Comparison of ENCODE assay signal across 14 mouse cellular contexts in genomic region chr15:25926171-25926570, GRCm38 (mm10). TPM values are rescaled to one million over a fixed set of nuclear protein-coding genes. Genes with fewer than 3 reads are reported as not detected.
DNase-seq lines count a peak whose midpoint lies in the region; ATAC-seq and TF ChIP-seq lines count a peak whose summit lies in the region.
"Had no signal": no experiment of that assay in that cellular context is flagged by ENCODE, and none has a peak within 500 bp of the region (broad histone marks: within the 10 kb centered on the region; RNA-seq: fewer than 3 reads in every experiment).

No protein-coding gene starts in this region.

- H3K9me3 ChIP-seq in forebrain, embryonic 16.5 days (ENCODE audit: control insufficient read depth, low read length): no peaks in the 10 kb centered on the region
- H3K9me3 ChIP-seq in forebrain, embryonic 14.5 days (replicated peaks; ENCODE audit: control insufficient read depth, low read length): no peaks in the 10 kb centered on the region
- H3K9me3 ChIP-seq: embryonic facial prominence, embryonic 12.5 days; hindbrain, embryonic 15.5 days had no signal

- TF ChIP-seq CTCF in layer of hippocampus, adult 2 months (conservative IDR thresholded peaks at IDR 0.05): no peak

- H3K27me3 ChIP-seq in forebrain, embryonic 16.5 days (replicated peaks; ENCODE audit: control insufficient read depth, insufficient read depth, low read length): no peaks in the 10 kb centered on the region
- no peaks in the 10 kb centered on the region for H3K27me3 ChIP-seq in forebrain, embryonic 14.5 days (replicated peaks; ENCODE audit: control insufficient read depth, insufficient read depth, low read length)
- H3K27me3 ChIP-seq: embryonic facial prominence, embryonic 12.5 days; hindbrain, embryonic 15.5 days had no signal

- H3K9ac ChIP-seq in forebrain, embryonic 16.5 days (replicated peaks; ENCODE audit: low read depth, low read length): no peak overlapping the region
- no peak overlapping the region for H3K9ac ChIP-seq in forebrain, embryonic 14.5 days (ENCODE audit: low read length)
- H3K9ac ChIP-seq: embryonic facial prominence, embryonic 12.5 days; hindbrain, embryonic 15.5 days had no signal

- intact Hi-C loops in gastrocnemius, postnatal 36 days (cut with DNase I): no loop called here

- no peak for DNase-seq in forebrain, embryonic 14.5 days (ENCODE audit: low spot score)
- DNase-seq in layer of hippocampus, adult 2 months (ENCODE audit: low spot score in 2 of 2): peak; percentile 49 to 70
- DNase-seq in layer of hippocampus, postnatal 25 days (ENCODE audit: extremely low spot score in 1 of 2, low spot score in 1 of 2): no peak
- DNase-seq in frontal cortex, adult 2 months (ENCODE audit: extremely low spot score in 1 of 2, low spot score in 1 of 2): peak; percentile 70 to 74
- peak; percentile 32 to 71 for DNase-seq in left cerebral cortex, adult 9 months (ENCODE audit: low spot score in 2 of 2)
- DNase-seq in retina, embryonic 14.5 days (ENCODE audit: low spot score): no peak
- DNase-seq in gastrocnemius, postnatal 36 days: no peak
- DNase-seq: thymus, adult 18-20 months had no signal

- H3K27ac ChIP-seq in forebrain, embryonic 16.5 days (ENCODE audit: low read length): no peak overlapping the region
- H3K27ac ChIP-seq in forebrain, embryonic 14.5 days (ENCODE audit: low read depth, low read length): no peak overlapping the region
- no peak overlapping the region for H3K27ac ChIP-seq in layer of hippocampus, adult 2 months
- H3K27ac ChIP-seq: embryonic facial prominence, embryonic 12.5 days; hindbrain, embryonic 15.5 days had no signal

- H3K36me3 ChIP-seq in forebrain, embryonic 16.5 days (ENCODE audit: control insufficient read depth, insufficient read depth): no peaks in the 10 kb centered on the region
- H3K36me3 ChIP-seq in forebrain, embryonic 14.5 days (ENCODE audit: control insufficient read depth, insufficient read depth, low read length): no peaks in the 10 kb centered on the region
- H3K36me3 ChIP-seq: embryonic facial prominence, embryonic 12.5 days; hindbrain, embryonic 15.5 days had no signal

- 77% methylated on average over 4 of the region's 4 CpGs for WGBS in forebrain, embryonic 16.5 days
- 99% methylated on average over 4 of the region's 4 CpGs for WGBS in forebrain, embryonic 14.5 days

- ATAC-seq in forebrain, embryonic 16.5 days: peak; percentile 54
- no peak for ATAC-seq in forebrain, embryonic 14.5 days
- ATAC-seq: intestine, postnatal 0 days had no signal

- H3K4me2 ChIP-seq in forebrain, embryonic 16.5 days (ENCODE audit: low read length): no peak overlapping the region
- H3K4me2 ChIP-seq in forebrain, embryonic 14.5 days (ENCODE audit: low read length): no peak overlapping the region
- H3K4me2 ChIP-seq: embryonic facial prominence, embryonic 12.5 days; heart, embryonic 11.5 days; hindbrain, embryonic 15.5 days; midbrain, embryonic 11.5 days had no signal

- no peaks in the 10 kb centered on the region for H3K4me1 ChIP-seq in forebrain, embryonic 16.5 days (replicated peaks; ENCODE audit: control insufficient read depth, insufficient read depth, low read length)
- no peaks in the 10 kb centered on the region for H3K4me1 ChIP-seq in forebrain, embryonic 14.5 days (ENCODE audit: control insufficient read depth, insufficient read depth, low read length)
- H3K4me1 ChIP-seq: embryonic facial prominence, embryonic 12.5 days; hindbrain, embryonic 15.5 days had no signal

- H3K4me3 ChIP-seq in forebrain, embryonic 16.5 days (replicated peaks; ENCODE audit: low read length): no peak overlapping the region
- no peak overlapping the region for H3K4me3 ChIP-seq in forebrain, embryonic 14.5 days (ENCODE audit: low read depth, low read length)
- H3K4me3 ChIP-seq in layer of hippocampus, adult 2 months: no peak overlapping the region
- H3K4me3 ChIP-seq: embryonic facial prominence, embryonic 12.5 days; hindbrain, embryonic 15.5 days had no signal

RNA-seq across cellular contexts. Expression of gene Zfp622, which starts 58.0 kb away (rescaled TPM):
- polyA plus RNA-seq in forebrain, embryonic 16.5 days (2015; fragmentation: Nextera tagmentation; extraction: Ambion mirVana): 26.8 and 26.9 TPM in 2 replicates
- polyA plus RNA-seq in forebrain, embryonic 14.5 days (2014; fragmentation: Nextera tagmentation; extraction: Ambion mirVana): 24.6 and 29.9 TPM in 2 replicates
- 10 to 100 TPM; 44.5 to 45.4 TPM for total RNA-seq in layer of hippocampus, adult 2 months (2021)
- total RNA-seq in layer of hippocampus, postnatal 25 days (2021): 10 to 100 TPM; 40.4 to 40.5 TPM
- polyA plus RNA-seq in frontal cortex, adult 2 months (2012; rRNA removed): 31.8 and 33.9 TPM in 2 replicates
- 10 to 100 TPM; 19.6 to 23.0 TPM for total RNA-seq in gastrocnemius, postnatal 36 days (2021)

Comparison
In these comparisons a context has a peak if more than half of its experiments do, and no peak if none do; other contexts are left out.
1. DNase-seq: peak in layer of hippocampus, adult 2 months (2 of 2), frontal cortex, adult 2 months (2 of 2) and left cerebral cortex, adult 9 months (2 of 2); none in forebrain, embryonic 14.5 days (single experiment), layer of hippocampus, postnatal 25 days (0 of 2), retina, embryonic 14.5 days (single experiment) and gastrocnemius, postnatal 36 days (0 of 2).